21 mouse cellular contexts compared by ENCODE assay signal in the genomic region with DNA sequence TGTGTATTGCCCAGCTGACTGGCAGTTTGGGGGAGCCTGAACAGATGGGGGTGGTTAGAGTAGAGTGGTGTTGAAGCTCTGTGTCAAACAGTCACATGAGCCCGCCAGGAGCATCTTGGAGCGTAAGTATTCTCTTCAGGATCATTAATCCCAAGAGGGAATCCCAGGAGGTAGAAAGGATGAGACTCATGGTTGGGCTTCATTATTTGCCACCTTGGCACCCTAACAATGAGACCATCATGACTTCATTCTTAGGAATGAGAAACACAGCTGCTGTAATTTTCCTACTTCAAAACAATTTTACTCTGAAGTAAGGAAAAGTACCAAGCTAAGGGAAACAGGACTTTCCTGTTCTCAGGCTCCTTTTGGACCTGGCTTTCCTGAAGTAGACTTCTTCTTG. TPM values are rescaled to one million over a fixed set of nuclear protein-coding genes. Genes with fewer than 3 reads are reported as not detected.
DNase-seq lines count a peak whose midpoint lies in the region; ATAC-seq and TF ChIP-seq lines count a peak whose summit lies in the region.
"Had no signal": no experiment of that assay in that cellular context is flagged by ENCODE, and none has a peak within 500 bp of the region (broad histone marks: within the 10 kb centered on the region; RNA-seq: fewer than 3 reads in every experiment).

No protein-coding gene starts in this region.

- ATAC-seq in inflammation-experienced regulatory T-cells, adult 6 months, result no peak
- ATAC-seq: forebrain, embryonic 13.5 days; forebrain, embryonic 15.5 days; forebrain, postnatal 0 days had no signal

- TF ChIP-seq POLR2A in myocyte (IDR thresholded peaks at IDR 0.05; ENCODE audit: insufficient read length, low read depth), result no peak

- H3K27me3 ChIP-seq in myocyte (ENCODE audit: control insufficient read depth, insufficient read depth, insufficient read length), result no peaks in the 10 kb centered on the region
- H3K27me3 ChIP-seq: embryonic facial prominence, embryonic 12.5 days; forebrain, embryonic 13.5 days; forebrain, embryonic 15.5 days had no signal

- no peak overlapping the region for H3ac ChIP-seq in myocyte (ENCODE audit: control insufficient read depth, insufficient read length)

- H3K4me3 ChIP-seq in myocyte, result no peak overlapping the region
- H3K4me3 ChIP-seq: embryonic facial prominence, embryonic 10.5 days; embryonic facial prominence, embryonic 12.5 days; forebrain, embryonic 13.5 days; forebrain, embryonic 15.5 days had no signal

- H3K4me2 ChIP-seq in myocyte (ENCODE audit: low read depth), result peak overlapping the region; percentile 48
- H3K4me2 ChIP-seq: embryonic facial prominence, embryonic 12.5 days; forebrain, embryonic 13.5 days; forebrain, embryonic 15.5 days had no signal

- H3K36me3 ChIP-seq in myocyte (ENCODE audit: control insufficient read depth, insufficient read depth), result no peaks in the 10 kb centered on the region
- H3K36me3 ChIP-seq: embryonic facial prominence, embryonic 10.5 days; embryonic facial prominence, embryonic 12.5 days; forebrain, embryonic 15.5 days had no signal

- peak; percentile 60 for DNase-seq in 3T3-L1 (ENCODE audit: low read depth, low spot score)
- peak; percentile 28 for DNase-seq in Muller cell, postnatal 12 days (ENCODE audit: inconsistent ontology term)
- no peak for DNase-seq in cerebellum, adult 9-10 months
- DNase-seq: adrenal gland, adult 2 months; adrenal gland, postnatal 10 days; adrenal gland, postnatal 25 days; B cell, adult 2 months; cerebellum, adult 11 months; cerebellum, adult 18-20 months; cerebellum, adult 8-10 months; cerebellum, postnatal 10 days; cerebellum, postnatal 25 days; forebrain, postnatal 0 days had no signal

- no peaks in the 10 kb centered on the region for H3K79me2 ChIP-seq in myocyte (ENCODE audit: control insufficient read depth, insufficient read depth)

TF ChIP-seq in myocyte, 11 proteins besides CTCF, POLR2A, EP300 and RAD21:
- TF ChIP-seq E2F4 (IDR thresholded peaks at IDR 0.05; ENCODE audit: insufficient read depth), result no peak
- TF ChIP-seq USF1 (IDR thresholded peaks at IDR 0.05; ENCODE audit: low read depth), result peak; percentile 12
TF ChIP-seq in myocyte: peak in this region for 1.

RNA-seq across cellular contexts. Expression of a gene that starts 10.1 kb away (rescaled TPM):
- polyA plus RNA-seq in myocyte (2012; fragmentation: generic; extraction: Trizol), result 75.2 TPM
- polyA plus RNA-seq in inflammation-experienced regulatory T-cells, adult 6 months (2017; shearing (Covaris generic)), result 100 to 1,000 TPM in 2 of 3 experiments, 10 to 100 TPM in 1; 97.7 to 163 (median 114) TPM

RNA-seq across cellular contexts. Expression of a gene that starts 10.4 kb away (rescaled TPM):
- 0.40 TPM for polyA plus RNA-seq in myocyte (2012; fragmentation: generic; extraction: Trizol)
- not detected for polyA plus RNA-seq in inflammation-experienced regulatory T-cells, adult 6 months (2017; shearing (Covaris generic))
- polyA plus RNA-seq: adrenal gland, adult 2 months; cortical plate, adult 2 months; embryonic facial prominence, embryonic 10.5 days; embryonic facial prominence, embryonic 12.5 days; forebrain, embryonic 11.5 days; forebrain, embryonic 13.5 days; forebrain, embryonic 15.5 days; forebrain, postnatal 0 days had no signal
